Mouse (Mus musculus): ENCODE measurements around the gene Clec9a. TPM values are rescaled to one million over a fixed set of nuclear protein-coding genes. Genes with fewer than 3 reads are reported as not detected.

Clec9a gene
- total RNA-seq (2021): not detected
- long read RNA-seq, experiment 1: 0 reads
- long read RNA-seq, experiment 2: 0 reads

GRCm38 (mm10) chr6:129408562-129408961, at the start of gene Clec9a:
Clec9a (plus strand) TSS chr6:129408862.
- DNase-seq: no peak

- no peak for DNase-seq
Measured at GRCm38 (mm10) chr6:129359515-129359914, 49.1 kb upstream of the Clec9a start.

- DNase-seq: no peak
Measured at GRCm38 (mm10) chr6:129363942-129364341, 44.7 kb upstream of the Clec9a start.

- DNase-seq: peak; percentile 16
Measured at GRCm38 (mm10) chr6:129365959-129366359, 42.7 kb upstream of the Clec9a start.

GRCm38 (mm10) chr6:129369374-129370132, 39.1 kb upstream of the Clec9a start:
- DNase-seq: no peak

- DNase-seq: no peak
Measured at GRCm38 (mm10) chr6:129374937-129375471, 33.7 kb upstream of the Clec9a start.

GRCm38 (mm10) chr6:129380454-129380853, 28.2 kb upstream of the Clec9a start:
- no peak for DNase-seq

- no peak for DNase-seq
Measured at GRCm38 (mm10) chr6:129381736-129382135, 26.9 kb upstream of the Clec9a start.

GRCm38 (mm10) chr6:129383466-129383865, 25.2 kb upstream of the Clec9a start:
- peak; percentile 16 for DNase-seq

- DNase-seq: no peak
Measured at GRCm38 (mm10) chr6:129385000-129385399, 23.7 kb upstream of the Clec9a start.

GRCm38 (mm10) chr6:129385774-129386173, 22.9 kb upstream of the Clec9a start, which contains the start of gene Clec12b:
Clec12b (minus strand) TSS chr6:129385874.
- no peak for DNase-seq

- no peak for DNase-seq
Measured at GRCm38 (mm10) chr6:129393087-129393720, 15.5 kb upstream of the Clec9a start.

GRCm38 (mm10) chr6:129393732-129394131, 14.9 kb upstream of the Clec9a start:
- DNase-seq: no peak

GRCm38 (mm10) chr6:129396997-129397396, 11.7 kb upstream of the Clec9a start, which contains the start of gene Clec1b:
Clec1b (plus strand) TSS chr6:129397297.
- no peak for DNase-seq

- no peak for DNase-seq
Measured at GRCm38 (mm10) chr6:129399945-129400344, 8.7 kb upstream of the Clec9a start.

- no peak for DNase-seq
Measured at GRCm38 (mm10) chr6:129402404-129402803, 6.3 kb upstream of the Clec9a start.

GRCm38 (mm10) chr6:129403391-129403790, 5.3 kb upstream of the Clec9a start:
- DNase-seq: no peak

GRCm38 (mm10) chr6:129405999-129406398, 2.7 kb upstream of the Clec9a start:
- no peak for DNase-seq

- no peak for DNase-seq
Measured at GRCm38 (mm10) chr6:129407324-129407723, 1.3 kb upstream of the Clec9a start.

- no peak for DNase-seq
Measured at GRCm38 (mm10) chr6:129414177-129414576, 5.5 kb downstream of the Clec9a start.

- no peak for DNase-seq
Measured at GRCm38 (mm10) chr6:129422311-129422710, 13.6 kb downstream of the Clec9a start.

- DNase-seq: peak; percentile 51
Measured at GRCm38 (mm10) chr6:129423040-129423733, 14.5 kb downstream of the Clec9a start.

- peak; percentile 76 for DNase-seq
Measured at GRCm38 (mm10) chr6:129423734-129424072, 15.0 kb downstream of the Clec9a start.

Measured in gastrocnemius, postnatal 10 days (tissue).